Mouse (Mus musculus): ENCODE data around the gene Luc7l3. TPM values are rescaled to one million over a fixed set of nuclear protein-coding genes. Genes with fewer than 3 reads are reported as not detected.
A peak's percentile ranks its signal among the peaks of the same experiment; 100 is the strongest.

Luc7l3 gene
- polyA plus RNA-seq, 1 experiment from 2014 or later = 96.3 TPM

DNA sequence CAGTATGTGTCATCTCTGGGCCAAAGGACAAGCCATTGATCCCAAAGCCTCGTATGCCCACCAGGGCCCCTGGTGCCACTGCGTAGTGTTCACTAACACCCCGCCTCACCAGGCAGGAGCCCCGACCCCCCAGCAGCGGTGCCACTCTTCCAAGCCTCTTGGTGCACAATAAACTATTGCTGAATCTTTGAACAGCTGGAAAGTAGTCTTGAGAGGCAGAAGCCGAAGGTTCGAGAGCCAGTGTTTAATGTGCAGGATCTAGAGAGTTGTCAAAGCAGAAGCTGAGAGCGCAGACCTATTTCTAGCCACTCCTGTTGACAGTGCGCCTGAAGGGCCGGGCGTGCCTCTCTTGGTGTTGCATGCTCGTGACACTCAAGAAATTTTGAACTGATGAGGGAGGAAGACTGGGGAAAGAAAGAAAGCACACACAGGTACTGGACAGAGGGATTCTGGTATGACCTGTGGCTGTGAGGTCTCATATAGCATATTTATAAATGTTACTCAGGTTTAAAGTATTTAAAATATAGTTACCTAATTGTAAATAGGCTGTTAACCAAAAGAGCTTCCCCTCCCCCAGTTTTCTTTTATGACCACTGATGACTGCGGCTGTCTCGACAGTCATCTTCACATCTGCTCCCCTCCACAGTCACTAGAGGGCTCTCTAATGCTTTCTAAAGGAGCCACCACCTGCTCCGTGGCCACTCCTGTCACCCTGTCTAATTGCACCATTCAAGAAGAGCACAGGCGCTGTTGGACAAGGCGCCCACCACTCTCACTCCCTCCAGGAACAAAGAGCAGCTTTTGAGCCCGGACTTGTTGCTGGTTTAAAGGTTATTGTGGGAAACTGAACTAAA lies 18.2 kb upstream of the Luc7l3 start:
- TF ChIP-seq CTCF (IDR thresholded peaks at IDR 0.05) = peak; percentile 96
- ChIA-PET POLR2A (interaction anchor here (0.6 to 1.0 kb wide), 4 partner anchors 10 to 108 kb away, joined by 3 to 5 read pairs (median 4); no protein-coding TSS in a partner anchor), CTCF (interaction anchor here (0.6 to 4.1 kb wide), 11 partner anchors 10 to 206 kb away, joined by 3 to 47 read pairs (median 4); partner anchors contain the start of gene Spata20)
- in situ Hi-C loops (cut with MboI; ENCODE audit: low pct_unique_long_range_greater_than_20kb) = loop anchor here (5.0 kb wide), 3 partner anchors 67 to 202 kb away; partner anchors contain the start of gene Spata20
- ATAC-seq (no peak), DNase-seq (ENCODE audit: low read depth, low spot score) (no peak)
- no peaks in the 10 kb centered on the region for H3K27me3 ChIP-seq

DNA sequence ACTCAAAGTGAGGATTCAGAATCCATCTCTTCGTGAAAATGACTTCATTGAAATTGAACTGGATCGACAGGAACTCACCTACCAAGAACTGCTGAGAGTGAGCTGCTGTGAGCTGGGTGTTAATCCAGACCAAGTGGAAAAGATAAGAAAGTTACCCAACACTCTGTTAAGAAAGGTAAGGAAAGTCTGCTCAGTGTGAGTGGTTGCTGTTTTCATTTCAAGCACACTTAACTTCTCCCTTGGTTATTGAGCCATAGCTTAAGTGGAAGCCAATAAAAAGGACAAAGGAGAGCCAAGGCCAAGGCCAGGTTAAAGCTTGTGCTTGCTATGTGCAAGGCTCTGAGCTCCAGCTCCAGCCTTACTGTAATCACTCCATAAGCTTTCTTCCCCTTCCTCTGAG lies 16.6 kb upstream of the Luc7l3 start:
- CTCF ChIA-PET = interaction anchor here (0.7 to 4.1 kb wide), 4 partner anchors 8 to 210 kb away, joined by 3 to 47 read pairs (median 26); partner anchors contain the start of gene Spata20
- no peak for ATAC-seq
- in situ Hi-C loops (cut with MboI; ENCODE audit: low pct_unique_long_range_greater_than_20kb) = loop anchor here (5.0 kb wide), 3 partner anchors 69 to 204 kb away; partner anchors contain the start of gene Spata20
- no peaks in the 10 kb centered on the region for H3K27me3 ChIP-seq
- POLR2A ChIA-PET = interaction anchor here (1.8 kb wide), 1 partner anchor 73 kb away, joined by 4 read pairs; no protein-coding TSS in a partner anchor
- DNase-seq (ENCODE audit: low read depth, low spot score) = no peak
- TF ChIP-seq CTCF (IDR thresholded peaks at IDR 0.05) = no peak

DNA sequence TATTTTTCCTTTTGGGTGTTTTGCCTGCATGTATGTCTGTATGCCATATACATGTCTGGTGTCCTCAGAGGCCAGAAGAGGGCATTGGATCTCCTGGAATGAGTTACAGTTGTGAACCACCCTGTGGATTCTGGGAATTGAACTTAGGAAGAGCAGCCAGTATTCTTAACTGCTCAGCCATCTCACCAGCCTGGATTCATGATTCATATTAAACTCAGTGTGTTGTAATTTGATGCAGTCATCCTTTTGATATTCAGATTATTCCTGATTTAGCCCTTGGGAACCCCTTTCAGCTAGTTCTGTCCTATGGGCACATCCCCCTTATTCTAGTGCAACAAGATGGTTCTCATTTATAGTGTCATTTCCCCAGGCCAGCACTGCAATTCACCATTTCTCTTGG lies 14.8 kb upstream of the Luc7l3 start:
- H3K27me3 ChIP-seq = no peaks in the 10 kb centered on the region
- in situ Hi-C loops (cut with MboI; ENCODE audit: low pct_unique_long_range_greater_than_20kb) = loop anchor here (5.0 kb wide), 3 partner anchors 71 to 206 kb away; partner anchors contain the start of gene Spata20
- peak; percentile 47 for TF ChIP-seq CTCF (IDR thresholded peaks at IDR 0.05)
- CTCF ChIA-PET = interaction anchor here (1.1 to 2.0 kb wide), 3 partner anchors 66 to 150 kb away, joined by 3 to 9 read pairs (median 8); partner anchors contain the start of gene Spata20
- ATAC-seq = no peak
- POLR2A ChIA-PET = interaction anchor here (0.6 kb wide), 1 partner anchor 137 kb away, joined by 3 read pairs; no protein-coding TSS in a partner anchor
- no peak for DNase-seq (ENCODE audit: low read depth, low spot score)

DNA sequence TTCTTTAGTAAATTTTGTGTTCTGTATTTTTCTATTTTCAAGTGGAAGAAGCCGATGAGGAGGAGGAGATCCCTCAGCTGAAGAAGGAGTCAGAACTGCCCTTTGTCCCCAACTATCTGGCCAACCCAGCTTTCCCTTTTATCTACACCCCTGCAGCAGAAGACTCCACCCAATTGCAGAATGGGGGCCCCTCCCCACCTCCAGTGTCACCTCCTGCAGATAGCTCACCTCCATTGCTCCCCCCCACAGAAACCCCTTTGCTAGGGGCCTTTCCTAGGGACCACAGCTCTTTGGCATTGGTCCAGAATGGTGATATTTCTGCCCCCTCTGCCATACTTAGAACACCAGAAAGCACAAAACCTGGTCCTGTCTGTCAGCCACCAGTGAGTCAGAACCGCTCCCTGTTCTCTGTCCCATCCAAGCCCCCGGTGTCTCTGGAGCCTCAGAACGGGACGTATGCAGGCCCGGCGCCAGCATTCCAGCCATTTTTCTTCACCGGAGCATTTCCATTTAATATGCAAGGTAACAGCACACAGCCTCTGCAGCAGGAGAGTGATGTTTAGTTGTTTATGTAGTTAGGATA lies 12.7 kb upstream of the Luc7l3 start:
- no peak for TF ChIP-seq CTCF (IDR thresholded peaks at IDR 0.05)
- POLR2A ChIA-PET = no interaction called here
- DNase-seq (ENCODE audit: low read depth, low spot score) (no peak), ATAC-seq (no peak)
- CTCF ChIA-PET = interaction anchor here (0.7 to 7.6 kb wide), 5 partner anchors 41 to 215 kb away, joined by 3 to 56 read pairs (median 3); partner anchors contain the start of genes Rsad1 and Spata20
- in situ Hi-C loops (cut with MboI; ENCODE audit: low pct_unique_long_range_greater_than_20kb) = no loop called here
- H3K27me3 ChIP-seq = no peaks in the 10 kb centered on the region

DNA sequence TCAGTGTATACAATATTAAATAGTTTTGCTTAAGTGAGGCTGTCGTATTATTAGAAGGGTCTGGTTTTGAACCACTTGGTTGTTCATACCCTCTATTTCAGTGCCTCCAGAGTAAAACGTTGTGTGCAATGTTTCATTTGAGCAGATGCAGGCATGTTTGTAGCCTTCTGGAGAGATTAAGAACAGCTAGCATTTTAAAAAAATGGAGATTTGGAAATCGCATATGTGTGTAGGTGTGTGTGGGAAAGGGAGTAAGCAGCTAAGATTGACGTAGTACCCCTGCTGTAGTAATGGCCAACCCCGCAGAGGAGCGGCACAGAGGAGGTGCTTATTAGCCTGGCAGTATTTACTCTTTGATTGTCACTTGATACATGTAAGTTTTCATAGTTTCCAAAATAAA lies 10.9 kb upstream of the Luc7l3 start:
- no peak for DNase-seq (ENCODE audit: low read depth, low spot score)
- in situ Hi-C loops (cut with MboI; ENCODE audit: low pct_unique_long_range_greater_than_20kb) = no loop called here
- no peaks in the 10 kb centered on the region for H3K27me3 ChIP-seq
- no peak for ATAC-seq
- no peak for TF ChIP-seq CTCF (IDR thresholded peaks at IDR 0.05)
- ChIA-PET POLR2A (no interaction called here), CTCF (interaction anchor here (2.7 to 7.6 kb wide), 2 partner anchors 72 to 154 kb away, joined by 11 to 56 read pairs; partner anchors contain the start of gene Spata20)

DNA sequence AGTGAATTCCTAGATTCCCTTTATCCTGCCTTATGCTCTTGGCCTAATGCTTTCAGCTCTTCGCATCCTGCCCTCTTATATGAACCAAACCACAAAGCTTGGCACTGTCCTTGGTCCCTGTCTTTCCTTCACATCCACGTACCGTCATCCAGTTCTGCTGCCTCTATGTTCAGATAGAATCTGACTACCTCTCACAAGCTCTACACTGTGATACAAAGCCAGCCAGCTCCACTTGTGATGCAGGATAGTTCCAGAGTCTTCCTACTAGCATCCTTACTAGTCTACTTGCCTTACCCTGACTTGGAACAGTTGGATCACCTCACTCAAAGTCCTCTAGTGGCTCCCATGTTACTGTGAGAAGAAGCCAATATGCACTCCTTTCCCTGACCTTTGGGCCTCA lies 8.4 kb upstream of the Luc7l3 start:
- in situ Hi-C loops (cut with MboI; ENCODE audit: low pct_unique_long_range_greater_than_20kb) = no loop called here
- DNase-seq (ENCODE audit: low read depth, low spot score) = no peak

DNA sequence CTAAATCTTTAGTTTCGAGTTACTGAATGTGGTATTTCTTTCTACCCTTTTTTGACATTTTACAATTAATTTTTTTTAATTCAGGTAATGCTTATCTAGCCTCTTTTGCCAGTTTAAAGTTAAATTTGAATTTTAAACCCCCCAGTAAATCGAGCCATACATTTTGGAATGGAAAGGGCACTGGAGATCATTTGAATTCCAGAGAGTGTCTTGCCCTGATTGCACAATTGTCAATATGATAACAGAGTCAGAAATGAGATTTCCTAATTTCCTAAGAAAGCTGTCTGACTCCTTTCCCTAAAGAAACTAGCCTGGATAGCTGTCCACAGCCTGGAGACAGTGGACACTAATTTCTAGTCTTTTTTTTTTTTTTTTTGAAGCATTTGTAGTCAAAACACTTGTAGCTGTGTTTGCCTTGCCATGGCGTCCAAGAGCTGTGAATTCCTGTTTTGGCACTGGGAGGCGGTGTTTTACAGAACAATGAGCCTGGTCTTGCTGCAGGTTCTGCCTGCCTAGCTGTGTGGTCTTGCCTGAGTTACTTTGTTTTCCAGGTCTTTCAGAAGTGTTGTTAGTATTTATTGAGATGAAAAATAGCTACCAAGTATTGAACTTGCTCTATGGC lies 7.6 kb upstream of the Luc7l3 start:
- ATAC-seq = peak; percentile 28
- no peaks in the 10 kb centered on the region for H3K27me3 ChIP-seq
- in situ Hi-C loops (cut with MboI; ENCODE audit: low pct_unique_long_range_greater_than_20kb) = no loop called here
- ChIA-PET CTCF (interaction anchor here (1.1 to 7.6 kb wide), 10 partner anchors 8 to 217 kb away, joined by 3 to 56 read pairs (median 4); partner anchors contain the start of genes Epn3 and Spata20), POLR2A (interaction anchor here (1.0 to 2.1 kb wide), 3 partner anchors 10 to 157 kb away, joined by 3 to 5 read pairs (median 5); partner anchors contain the start of gene Spata20)
- TF ChIP-seq CTCF (IDR thresholded peaks at IDR 0.05) = peak; percentile 79
- no peak for DNase-seq (ENCODE audit: low read depth, low spot score)

More for the DNA sequence above, 8.4 kb upstream of the Luc7l3 start:
- POLR2A ChIA-PET = interaction anchor here (1.0 to 2.1 kb wide), 3 partner anchors 10 to 156 kb away, joined by 3 to 5 read pairs (median 5); partner anchors contain the start of gene Spata20
- CTCF ChIA-PET = interaction anchor here (0.7 to 7.6 kb wide), 12 partner anchors 9 to 219 kb away, joined by 3 to 56 read pairs (median 4); partner anchors contain the start of genes Epn3, Rsad1 and Spata20
- no peak for TF ChIP-seq CTCF (IDR thresholded peaks at IDR 0.05)
- ATAC-seq = no peak
- H3K27me3 ChIP-seq = no peaks in the 10 kb centered on the region

DNA sequence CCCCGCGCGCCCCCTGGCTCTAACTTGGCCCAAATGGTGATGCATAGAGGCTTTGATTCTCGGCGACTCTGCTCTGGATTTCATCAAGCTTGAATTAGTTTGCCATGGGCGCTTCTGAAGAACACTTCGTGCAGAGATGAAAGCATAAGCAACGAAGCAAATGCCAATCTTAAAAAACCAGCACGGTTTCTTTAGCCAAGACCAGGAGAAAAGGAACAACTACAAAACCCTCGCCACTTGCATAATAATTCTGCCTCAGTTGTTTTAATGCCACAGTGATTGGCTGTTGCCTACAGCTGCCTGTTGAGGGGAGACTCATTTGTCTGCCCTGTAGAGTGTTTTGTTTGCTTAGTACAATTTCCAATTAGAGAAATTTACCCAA lies 6.8 kb upstream of the Luc7l3 start:
- no peak for DNase-seq (ENCODE audit: low read depth, low spot score)
- no peaks in the 10 kb centered on the region for H3K27me3 ChIP-seq
- ATAC-seq = no peak
- ChIA-PET CTCF (interaction anchor here (1.5 to 7.6 kb wide), 4 partner anchors 11 to 159 kb away, joined by 6 to 56 read pairs (median 30); partner anchors contain the start of gene Spata20), POLR2A (interaction anchor here (0.7 to 2.1 kb wide), 4 partner anchors 10 to 152 kb away, joined by 3 to 5 read pairs (median 4); partner anchors contain the start of gene Tob1)
- no peak for TF ChIP-seq CTCF (IDR thresholded peaks at IDR 0.05)
- in situ Hi-C loops (cut with MboI; ENCODE audit: low pct_unique_long_range_greater_than_20kb) = no loop called here
